Mouse (Mus musculus): ENCODE results near the gene Olfr1199.

The Olfr1199 gene

DNA sequence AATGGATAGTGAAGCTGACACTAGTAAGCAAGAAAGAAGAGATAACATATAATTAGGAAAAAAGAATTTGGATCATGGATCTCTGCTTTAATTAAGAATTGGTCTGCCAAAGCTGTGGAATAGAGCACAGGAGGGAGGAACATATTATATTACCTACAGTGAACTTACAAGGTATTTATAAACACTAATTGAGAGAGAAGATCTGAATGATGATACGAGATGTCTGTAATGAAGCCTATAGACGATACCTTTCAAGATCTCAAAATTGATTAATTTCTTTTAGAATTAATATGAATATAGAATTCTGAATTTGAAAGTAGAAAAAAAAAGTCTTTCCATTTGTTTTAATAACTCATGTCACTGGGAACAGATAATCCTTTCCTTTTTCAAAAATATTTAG is at the start of gene Olfr1199:
TSS of gene Olfr1199 (minus strand) at position 101 of the 400 bp plus-strand sequence.
- DNase-seq (ENCODE audit: low read depth, low spot score) = no peak

GRCm38 (mm10) chr2:88792736-88793135 is 32.5 kb upstream of the Olfr1199 start, which contains the start of gene Olfr1201:
TSS of gene Olfr1201 (plus strand) at chr2:88793036.
- no peak for DNase-seq (ENCODE audit: low read depth, low spot score)

DNA sequence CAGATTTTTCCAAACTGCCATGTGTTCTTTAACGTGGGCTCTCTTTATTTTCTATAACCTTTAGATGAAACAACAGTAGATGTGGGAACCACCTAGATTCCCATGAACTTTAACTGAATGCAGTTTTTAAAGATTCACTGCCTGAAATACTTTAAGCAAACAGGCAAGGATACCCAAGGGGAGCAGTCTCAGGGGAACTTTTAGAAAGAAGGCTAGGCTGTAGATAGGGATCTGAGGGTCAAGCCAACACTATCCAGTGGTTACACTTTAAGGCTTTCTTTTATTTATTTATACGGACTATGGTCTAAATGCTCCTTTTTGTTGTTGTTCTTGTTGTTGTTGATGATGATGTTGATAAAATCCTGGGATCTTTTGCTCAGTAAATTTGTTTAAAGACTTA is 10.1 kb upstream of the Olfr1199 start, which contains the start of gene Olfr1200:
TSS of gene Olfr1200 (minus strand) at position 101 of the 400 bp plus-strand sequence.
- DNase-seq (ENCODE audit: low read depth, low spot score) = no peak

DNA sequence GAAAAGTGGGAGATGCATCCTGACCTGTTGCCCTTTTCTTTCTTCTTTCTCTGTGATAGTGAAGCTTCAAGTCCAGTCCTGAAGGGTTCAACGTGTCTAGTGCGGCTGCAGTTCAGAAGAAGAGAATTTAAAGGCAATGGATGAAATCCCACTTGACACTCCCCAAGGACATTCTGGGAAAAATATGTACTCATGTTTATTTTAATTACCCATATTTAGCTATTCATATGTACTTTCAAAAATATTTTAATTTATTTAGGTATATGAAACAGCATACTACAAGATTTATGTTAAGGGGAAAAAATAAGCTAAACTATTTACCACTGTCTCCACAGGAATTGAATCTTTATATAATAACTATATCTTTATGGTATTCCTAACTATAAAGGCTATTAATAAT is 9.0 kb downstream of the Olfr1199 start, which contains the start of gene Olfr1198:
TSS of gene Olfr1198 (minus strand) at position 101 of the 400 bp plus-strand sequence.
- DNase-seq (ENCODE audit: low read depth, low spot score) = no peak

DNA sequence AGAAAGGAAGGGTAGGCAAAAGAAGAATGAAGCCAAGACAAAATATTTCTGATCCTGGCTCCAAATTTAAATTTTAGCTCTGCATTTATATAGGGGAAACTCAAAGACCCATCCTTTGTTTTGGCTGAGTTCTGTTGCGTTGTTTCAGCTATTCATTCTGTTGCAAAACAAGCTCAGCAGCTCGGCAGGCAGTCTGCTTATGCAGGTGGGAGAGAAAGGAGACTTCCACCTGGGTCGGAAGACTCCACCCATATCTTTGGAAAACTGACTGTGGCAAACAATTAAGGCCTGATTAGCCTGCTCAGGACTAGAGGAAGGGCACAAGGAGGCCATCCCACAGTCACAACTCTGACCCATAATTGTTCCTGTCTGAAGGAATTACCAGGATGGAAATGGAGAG is 16.9 kb downstream of the Olfr1199 start:
- DNase-seq (ENCODE audit: low read depth, low spot score) = no peak

GRCm38 (mm10) chr2:88732266-88732665 is 28.0 kb downstream of the Olfr1199 start, which contains the start of gene Olfr1197:
TSS of gene Olfr1197 (minus strand) at chr2:88732366.
- no peak for DNase-seq (ENCODE audit: low read depth, low spot score)

GRCm38 (mm10) chr2:88704497-88704896 is 55.8 kb downstream of the Olfr1199 start, which contains the start of gene Olfr1196:
TSS of gene Olfr1196 (minus strand) at chr2:88704597.
- no peak for DNase-seq (ENCODE audit: low read depth, low spot score)
